Mouse (Mus musculus) B cell, adult 67 days (primary cell): ENCODE results near the gene Tecpr1. TPM values are rescaled to one million over a fixed set of nuclear protein-coding genes. Genes with fewer than 3 reads are reported as not detected.

Experiments used
- total RNA-seq, 2 experiments: library from RNA; stranded (reverse); gene quantifications; 4 replicates each; pipeline ENCODE4 v1.2.4; 2023

Tecpr1 gene
- 100 to 1,000 TPM; 133 to 159 TPM for total RNA-seq

GRCm38 (mm10) chr5:144223503-144223862 lies at the start of gene Tecpr1:
Tecpr1 (minus strand) TSS chr5:144223615.

DNA sequence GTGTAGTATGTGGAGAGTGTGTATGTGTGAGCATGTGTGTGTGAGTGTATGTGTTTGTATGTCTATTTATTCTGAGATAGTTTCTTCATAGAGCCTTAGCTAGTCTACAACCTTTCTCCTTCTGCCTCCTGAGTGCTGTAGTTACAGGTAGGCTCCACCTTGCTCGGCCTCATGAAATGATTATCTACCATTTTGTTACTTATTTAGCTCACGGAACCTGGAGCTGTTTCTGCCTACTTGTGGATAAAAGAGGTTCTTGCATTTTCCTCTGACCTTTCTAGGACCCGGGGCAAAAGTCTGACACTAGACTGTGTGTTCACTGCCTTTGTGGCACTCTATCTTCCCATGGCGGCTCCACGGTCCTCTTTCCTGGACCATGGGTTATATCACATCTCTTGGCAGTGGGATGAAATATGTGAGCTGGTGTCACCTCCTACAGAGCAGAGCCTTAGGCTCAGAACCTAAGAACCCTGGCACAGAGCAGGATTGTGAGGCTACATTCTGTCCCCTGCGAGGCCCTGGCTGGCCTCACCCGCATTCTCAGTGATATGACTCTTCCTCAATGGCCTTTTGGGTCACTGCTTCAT lies 20.6 kb upstream of the Tecpr1 start, which contains the start of gene Bri3:
Bri3 (plus strand) TSS at position 537 of the 587 bp plus-strand sequence.

GRCm38 (mm10) chr5:144189950-144190583 lies 33.3 kb downstream of the Tecpr1 start, which contains the start of gene Bhlha15:
Bhlha15 (plus strand) TSS chr5:144190286.

Other genes starting within 250 kb of the Tecpr1 start
- gene Ccz1, start 208.7 kb downstream of the Tecpr1 start, total RNA-seq, result 100 to 1,000 TPM in 1 of 2 experiments, 10 to 100 TPM in 1; 100.0 to 102 TPM
- gene Ocm, start 196.9 kb downstream of the Tecpr1 start, total RNA-seq, result not detected
- 10 to 100 TPM; 48.2 to 53.3 TPM for gene Lmtk2, start 123.2 kb downstream of the Tecpr1 start, total RNA-seq
- 1 to 10 TPM; 2.5 to 5.7 TPM for gene Bhlha15, start 33.3 kb downstream of the Tecpr1 start, total RNA-seq
- 10 to 100 TPM; 64.4 to 86.2 TPM for gene Bri3, start 20.8 kb upstream of the Tecpr1 start, total RNA-seq
- 1 to 10 TPM; 1.4 to 3.6 TPM for gene Baiap2l1, start 134.5 kb upstream of the Tecpr1 start, total RNA-seq